Mouse (Mus musculus): ENCODE data around the gene Dab1.

GRCm38 (mm10) chr4:104694188-104694587, 1075.0 kb downstream of the Dab1 start:
- TF ChIP-seq CTCF (IDR thresholded peaks at IDR 0.05; ENCODE audit: control insufficient read depth, insufficient read depth, low read length): no peak
- TF ChIP-seq POLR2A (IDR thresholded peaks at IDR 0.05; ENCODE audit: borderline replicate concordance, control insufficient read depth, low read depth, low read length): no peak
